Mouse (Mus musculus) liver, embryonic 14.5 days (tissue): ENCODE measurements around the gene Hoxb4. TPM values are rescaled to one million over a fixed set of nuclear protein-coding genes. Genes with fewer than 3 reads are reported as not detected.

Experiments
- ATAC-seq: fragments of 200-750 bp; cut with Nextera tagmentation; 2 replicates; pipeline ENCODE4 v1.8.0; 2017; ENCODE audit warnings: moderate number of reproducible peaks, mild to moderate bottlenecking, moderate library complexity; ENCODE audit not compliant: insufficient read depth
- DNase-seq, 3 experiments: peaks; one replicate each; pipeline ENCODE4 v3.0.0-alpha.2; 2012 to 2013; ENCODE audit warnings: low read depth in 3 of 3, low spot score in 3 of 3
- H3K27ac ChIP-seq: fragments of 300-500 bp; sonication (generic); 2 replicates; pipeline ENCODE4 v1.5.1; 2014; ENCODE audit warnings: moderate library complexity, mild to moderate bottlenecking, control low read depth, inconsistent platforms
- H3K27me3 ChIP-seq: fragments of 300-500 bp; sonication (generic); 2 replicates; pipeline ENCODE4 v1.6.1; 2014; ENCODE audit warnings: mild to moderate bottlenecking, low read length, moderate library complexity; ENCODE audit not compliant: control insufficient read depth, insufficient read depth
- H3K36me3 ChIP-seq: fragments of 300-500 bp; sonication (generic); replicated peaks from 2 replicates; pipeline ENCODE4 v1.6.1; 2014; ENCODE audit warnings: low read depth; ENCODE audit not compliant: control insufficient read depth, insufficient read depth
- H3K4me1 ChIP-seq, 2 experiments: fragments of 200-500 bp in 1 of 2; fragments of 300-500 bp in 1 of 2; sonication (generic) in 1 of 2; replicated peaks; 2 replicates each; pipeline ENCODE4 v1.6.1; 2012 to 2014; ENCODE audit warnings: antibody characterized with exemption in 1 of 2, inconsistent platforms in 1 of 2, low read length in 1 of 2; ENCODE audit not compliant: control insufficient read depth in 2 of 2, insufficient read depth in 2 of 2
- H3K4me2 ChIP-seq: fragments of 300-500 bp; sonication (generic); 2 replicates; pipeline ENCODE4 v1.6.1; 2014; ENCODE audit warnings: low read depth, mild to moderate bottlenecking, control low read depth, moderate library complexity
- H3K4me3 ChIP-seq, 2 experiments: fragments of 200-500 bp in 1 of 2; fragments of 300-500 bp in 1 of 2; sonication (generic) in 1 of 2; 2 replicates each; pipeline ENCODE4 v1.5.1; 2012 to 2014; ENCODE audit warnings: low read depth in 2 of 2, low read length in 2 of 2, mild to moderate bottlenecking in 2 of 2, control low read depth in 1 of 2, inconsistent platforms in 1 of 2, moderate library complexity in 1 of 2; ENCODE audit not compliant: insufficient read depth in 1 of 2
- H3K9ac ChIP-seq: fragments of 300-500 bp; sonication (generic); replicated peaks from 2 replicates; pipeline ENCODE4 v1.6.1; 2014; ENCODE audit warnings: mild to moderate bottlenecking, control low read depth, moderate library complexity
- H3K9me3 ChIP-seq: fragments of 300-500 bp; sonication (generic); 2 replicates; pipeline ENCODE4 v1.6.1; 2016; ENCODE audit warnings: low read length, mixed read lengths; ENCODE audit not compliant: control insufficient read depth
- CTCF ChIP-seq: IDR thresholded peaks from 2 replicates; pipeline ENCODE4 v1.5.1; 2016; ENCODE audit warnings: antibody characterized with exemption, low read depth, control low read depth
- EP300 ChIP-seq: IDR thresholded peaks from 2 replicates; pipeline ENCODE4 v1.6.1; 2016; ENCODE audit warnings: antibody characterized with exemption, low read depth
- WGBS: fragments of 180-500 bp; shearing (Covaris S2); extraction: QIAGEN DNeasy Blood & Tissue Kit; methylation state at CpG from one replicate; pipeline ENCODE4 v1.1.7; 2014; ENCODE audit not compliant: insufficient replicate concordance; 5-methylcytosine and 5-hydroxymethylcytosine counted together
- polyA plus RNA-seq, 2 experiments: library from polyadenylated mRNA; depleted of rRNA in 1 of 2; stranded (reverse) in 1 of 2; unstranded in 1 of 2; fragments of >200 nt; fragmentation: Nextera tagmentation in 1 of 2; extraction: Ambion mirVana in 1 of 2; gene quantifications; 2 replicates each; pipeline versions ENCODE4 v1.2.1 to v1.2.3; 2012 to 2014

Hoxb4 gene
- polyA plus RNA-seq, 2 experiments, result 0.06 to 0.48 TPM

DNA sequence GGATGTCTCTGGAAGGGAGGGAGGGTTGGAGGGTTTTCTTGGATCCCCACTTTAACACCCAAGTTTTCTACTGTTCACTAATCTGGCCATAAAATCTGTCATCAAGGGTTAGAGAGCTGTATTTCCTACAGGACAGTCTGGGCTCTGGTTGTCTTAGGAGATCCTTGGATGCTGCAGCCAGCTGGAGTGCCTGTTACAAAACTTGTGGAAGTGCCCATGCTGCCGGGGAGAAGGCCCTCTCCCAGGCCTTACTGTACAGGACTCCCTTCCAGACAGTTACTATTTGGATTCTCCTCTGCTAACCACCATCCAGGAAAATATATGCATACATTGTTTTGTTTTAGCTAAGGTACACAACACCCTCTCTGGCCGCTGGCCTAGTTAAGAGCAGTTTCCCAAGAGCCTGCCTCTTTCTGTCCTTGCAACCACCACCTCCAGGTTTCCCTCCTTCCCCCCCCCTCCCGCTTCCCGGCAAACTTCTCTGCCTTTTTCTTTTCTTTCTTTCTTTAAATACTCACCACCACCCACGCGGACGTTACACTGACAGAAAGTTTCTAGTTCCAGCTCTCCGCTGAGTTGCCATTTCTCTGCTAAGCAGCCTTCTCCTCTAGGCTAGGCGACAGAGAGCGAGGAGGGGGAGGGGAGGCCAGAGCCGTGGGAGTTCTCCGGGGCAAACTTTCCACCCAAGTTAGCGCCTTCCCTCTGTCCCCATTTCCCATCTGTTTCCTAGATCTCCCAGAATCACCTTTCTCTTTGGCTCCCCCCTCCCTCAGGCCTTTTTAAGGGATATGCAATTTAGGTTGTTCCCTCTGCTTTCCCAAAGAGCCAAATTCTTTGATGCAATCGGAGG, 31.6 kb downstream of the Hoxb4 start:
- no peak for ATAC-seq
- no peak overlapping the region for H3K27ac ChIP-seq
- TF ChIP-seq CTCF, result no peak
- TF ChIP-seq EP300, result no peak
- H3K36me3 ChIP-seq, result no peaks in the 10 kb centered on the region
- H3K27me3 ChIP-seq, result peaks cover 90% of the 10 kb centered on the region
- H3K4me3 ChIP-seq, result no peak overlapping the region
- H3K4me2 ChIP-seq, result no peak overlapping the region
- 0 out of 4 replicates have a peak, but pooled peaks cover 0 to 3% of the 10 kb centered on the region in 2 experiments for H3K4me1 ChIP-seq
- no peaks in the 10 kb centered on the region for H3K9me3 ChIP-seq
- no peak overlapping the region for H3K9ac ChIP-seq
- WGBS, result 33% methylated on average over 14 of the region's 14 CpGs
- no peak for DNase-seq

DNA sequence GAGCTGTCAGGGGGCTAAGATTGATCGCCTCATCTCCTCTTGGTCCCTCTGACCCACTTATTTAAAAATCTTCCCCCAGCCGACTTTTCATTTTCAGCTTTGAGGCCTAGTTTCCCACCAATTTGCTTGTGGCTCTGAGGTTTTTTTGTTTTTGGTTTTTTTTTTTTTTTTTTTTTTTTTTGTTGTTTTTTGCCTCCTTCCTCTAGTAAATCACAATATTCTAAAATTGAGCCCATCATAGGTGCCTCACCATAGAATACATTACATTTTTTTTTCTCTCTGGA, 32.2 kb downstream of the Hoxb4 start, which contains the start of gene Hoxb2:
Hoxb2 (plus strand) TSS at position 185 of the 284 bp plus-strand sequence.
- H3K9ac ChIP-seq, result no peak within 1 kb of the TSS
- DNase-seq, result no peak
- H3K27me3 ChIP-seq, result peaks cover 89% of the 10 kb centered on the region
- H3K9me3 ChIP-seq, result no peaks in the 10 kb centered on the region
- H3K36me3 ChIP-seq, result no peaks in the 10 kb centered on the region
- no peak within 1 kb of the TSS for H3K4me3 ChIP-seq
- TF ChIP-seq EP300, result no peak
- TF ChIP-seq CTCF, result no peak
- no peak within 1 kb of the TSS for H3K4me2 ChIP-seq
- no peak within 1 kb of the TSS for H3K27ac ChIP-seq
- H3K4me1 ChIP-seq, result 0 out of 4 replicates have a peak, but pooled peaks cover 0 to 3% of the 10 kb centered on the region in 2 experiments
- ATAC-seq, result no peak
- WGBS, result 29% methylated on average over 2 of the region's 2 CpGs

DNA sequence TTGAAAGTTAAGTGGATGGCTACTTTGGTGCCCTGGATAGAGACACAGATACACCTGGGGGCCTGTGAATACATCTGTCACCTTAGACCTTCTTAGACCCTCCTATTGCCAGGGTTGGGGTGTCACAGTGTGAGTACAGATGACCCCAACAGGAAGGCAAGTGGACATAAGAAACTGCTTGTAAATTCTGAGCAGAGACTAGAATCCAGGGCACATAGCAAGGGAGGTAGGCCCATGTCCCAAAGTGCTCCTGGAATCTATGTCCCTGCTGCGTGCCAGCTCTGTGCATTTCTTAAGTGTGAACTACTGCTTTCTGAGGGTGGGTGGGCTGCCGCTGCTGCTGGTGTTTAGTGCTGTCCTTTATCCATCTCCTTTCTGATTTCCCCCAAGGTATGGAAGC, 32.7 kb downstream of the Hoxb4 start:
- WGBS, result 49% methylated on average over 2 of the region's 2 CpGs
- peaks cover 84% of the 10 kb centered on the region for H3K27me3 ChIP-seq
- no peak for TF ChIP-seq EP300
- no peak for TF ChIP-seq CTCF
- no peak for ATAC-seq
- no peak for DNase-seq
- no peak overlapping the region for H3K4me2 ChIP-seq
- H3K36me3 ChIP-seq, result no peaks in the 10 kb centered on the region
- H3K27ac ChIP-seq, result no peak overlapping the region
- no peak overlapping the region for H3K4me3 ChIP-seq
- H3K9ac ChIP-seq, result no peak overlapping the region
- no peaks in the 10 kb centered on the region for H3K9me3 ChIP-seq
- 0 out of 4 replicates have a peak, but pooled peaks cover 0 to 3% of the 10 kb centered on the region in 2 experiments for H3K4me1 ChIP-seq

DNA sequence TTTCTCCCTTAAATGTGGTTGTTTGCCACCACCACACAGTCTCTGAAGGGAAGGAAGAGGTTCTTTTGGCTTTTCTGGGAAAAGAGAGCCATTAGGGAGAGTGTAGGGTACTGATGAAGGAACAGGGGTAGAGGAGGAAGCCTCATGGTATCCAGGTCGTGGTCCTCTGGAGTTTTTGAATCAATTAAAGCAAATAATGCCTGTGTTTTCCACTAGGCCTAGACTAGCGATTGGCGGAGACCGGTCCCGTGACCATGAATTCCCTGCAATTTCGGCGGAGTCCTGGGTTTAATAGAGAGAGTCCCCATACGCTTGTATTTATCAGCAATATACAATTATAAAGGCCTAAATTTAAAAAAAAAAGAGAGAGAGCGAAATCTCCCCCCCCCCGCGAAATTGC, 33.2 kb downstream of the Hoxb4 start:
- peaks cover 80% of the 10 kb centered on the region for H3K27me3 ChIP-seq
- ATAC-seq (no peak), DNase-seq (no peak)
- H3K4me3 ChIP-seq, result no peak overlapping the region
- 24% methylated on average over 11 of the region's 11 CpGs for WGBS
- H3K9ac ChIP-seq, result no peak overlapping the region
- no peak overlapping the region for H3K27ac ChIP-seq
- H3K9me3 ChIP-seq, result no peaks in the 10 kb centered on the region
- H3K4me1 ChIP-seq, result 0 out of 4 replicates have a peak, but pooled peaks cover 0 to 3% of the 10 kb centered on the region in 2 experiments
- no peak overlapping the region for H3K4me2 ChIP-seq
- no peaks in the 10 kb centered on the region for H3K36me3 ChIP-seq
- TF ChIP-seq EP300 (no peak), CTCF (no peak)

DNA sequence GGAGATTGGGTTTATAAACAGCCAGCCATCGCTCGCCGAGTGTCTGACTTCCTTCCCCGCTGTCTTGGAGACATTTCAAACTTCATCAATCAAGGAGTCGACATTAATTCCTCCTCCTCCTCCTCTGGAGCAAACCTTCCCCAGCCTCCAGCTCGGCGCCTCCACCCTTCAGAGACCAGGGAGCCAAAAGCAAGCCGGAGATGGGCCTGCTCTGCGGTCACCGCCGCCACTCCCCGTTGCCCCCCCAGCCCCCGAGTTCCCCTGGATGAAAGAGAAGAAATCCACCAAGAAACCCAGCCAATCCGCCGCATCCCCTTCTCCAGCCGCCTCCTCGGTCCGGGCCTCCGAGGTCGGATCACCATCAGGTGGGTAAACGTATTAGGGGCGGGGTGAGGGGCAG, 33.8 kb downstream of the Hoxb4 start:
- DNase-seq (no peak), ATAC-seq (no peak)
- 3% methylated on average over 22 of the region's 22 CpGs for WGBS
- H3K9me3 ChIP-seq, result no peaks in the 10 kb centered on the region
- H3K4me1 ChIP-seq, result 0 out of 4 replicates have a peak, but pooled peaks cover 0 to 3% of the 10 kb centered on the region in 2 experiments
- H3K4me3 ChIP-seq, result peak overlapping the region; percentile 21 to 27
- H3K36me3 ChIP-seq, result no peaks in the 10 kb centered on the region
- H3K4me2 ChIP-seq, result no peak overlapping the region
- TF ChIP-seq EP300 (no peak), CTCF (no peak)
- no peak overlapping the region for H3K9ac ChIP-seq
- H3K27me3 ChIP-seq, result peaks cover 77% of the 10 kb centered on the region
- H3K27ac ChIP-seq, result no peak overlapping the region
